7 mouse cellular contexts compared by ENCODE assay signal in the genomic region with DNA sequence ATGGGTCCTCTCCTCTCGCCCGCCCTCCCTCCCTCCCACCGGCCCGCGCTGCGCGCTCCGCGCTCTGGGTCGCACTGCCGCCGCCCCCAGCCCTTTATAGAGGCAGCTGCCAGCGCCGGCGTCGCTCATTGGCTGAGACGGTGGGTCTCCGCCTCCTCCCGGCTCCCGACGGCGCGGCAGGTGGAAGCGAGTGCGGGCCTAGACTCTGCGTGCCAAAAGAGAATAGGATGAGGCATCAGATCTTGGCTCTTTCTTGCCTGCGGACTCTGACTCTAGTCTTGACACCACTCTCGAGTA. TPM values are rescaled to one million over a fixed set of nuclear protein-coding genes. Genes with fewer than 3 reads are reported as not detected.
DNase-seq lines count a peak whose midpoint lies in the region; ATAC-seq lines count a peak whose summit lies in the region.

Gene Elavl3, minus strand, starts transcription at position 66 of the 297 bp plus-strand sequence.

- no peak for ATAC-seq in megakaryocyte, adult 5-6 weeks (ENCODE audit: poor library complexity, severe bottlenecking)
- ATAC-seq in hindbrain, embryonic 14.5 days (ENCODE audit: low FRiP score) = peak; percentile 83
- no peak for ATAC-seq in limb, embryonic 13.5 days (ENCODE audit: low FRiP score, low read depth)

- DNase-seq in cerebellum, postnatal 4 days (ENCODE audit: low spot score in 2 of 2) = peak; percentile 77 to 89
- DNase-seq in hindbrain, embryonic 14.5 days (ENCODE audit: low spot score) = peak; percentile 86
- DNase-seq in right cerebral cortex, postnatal 10 days (ENCODE audit: low spot score in 2 of 2) = peak; percentile 93 to 94
- no peak for DNase-seq in spleen, postnatal 36 days (ENCODE audit: low spot score in 2 of 2)

- H3K4me3 ChIP-seq in megakaryocyte, embryonic 14.5 days (replicated peaks) = peak within 1 kb of the TSS; percentile 78
- H3K4me3 ChIP-seq in hindbrain, embryonic 14.5 days (replicated peaks; ENCODE audit: low read length) = peak within 1 kb of the TSS; percentile 96
- H3K4me3 ChIP-seq in limb, embryonic 13.5 days = peak within 1 kb of the TSS; percentile 39

- H3K27me3 ChIP-seq in megakaryocyte, embryonic 14.5 days (replicated peaks) = peaks cover 80% of the 10 kb centered on the region
- no peaks in the 10 kb centered on the region for H3K27me3 ChIP-seq in hindbrain, embryonic 14.5 days (ENCODE audit: control insufficient read depth, insufficient read depth, low read length)
- H3K27me3 ChIP-seq in limb, embryonic 13.5 days = peaks cover 95% of the 10 kb centered on the region

- WGBS in hindbrain, embryonic 14.5 days = under 1% methylated on average over 28 of the region's 28 CpGs
- 2% methylated on average over 16 of the region's 28 CpGs for WGBS in limb, embryonic 13.5 days

- no peaks in the 10 kb centered on the region for H3K9me3 ChIP-seq in megakaryocyte, embryonic 14.5 days
- H3K9me3 ChIP-seq in hindbrain, embryonic 14.5 days (ENCODE audit: control insufficient read depth, low read length) = no peaks in the 10 kb centered on the region
- H3K9me3 ChIP-seq in limb, embryonic 13.5 days = no peaks in the 10 kb centered on the region; the same call in 1 of the 2 replicates

- peaks cover 30% of the 10 kb centered on the region for H3K4me1 ChIP-seq in megakaryocyte, embryonic 14.5 days
- peaks cover 39% of the 10 kb centered on the region for H3K4me1 ChIP-seq in hindbrain, embryonic 14.5 days (replicated peaks; ENCODE audit: control insufficient read depth, insufficient read depth, low read length)
- H3K4me1 ChIP-seq in limb, embryonic 13.5 days = peaks cover 26% of the 10 kb centered on the region

- peak within 1 kb of the TSS; percentile 87 for H3K4me2 ChIP-seq in hindbrain, embryonic 14.5 days (replicated peaks)
- peak within 1 kb of the TSS; percentile 68 for H3K4me2 ChIP-seq in limb, embryonic 13.5 days (replicated peaks)

- H3K36me3 ChIP-seq in megakaryocyte, embryonic 14.5 days (replicated peaks; ENCODE audit: low read length) = peaks cover 15% of the 10 kb centered on the region
- H3K36me3 ChIP-seq in hindbrain, embryonic 14.5 days (replicated peaks; ENCODE audit: control insufficient read depth, insufficient read depth) = peaks cover 5% of the 10 kb centered on the region
- peaks cover 3% of the 10 kb centered on the region for H3K36me3 ChIP-seq in limb, embryonic 13.5 days

- peak within 1 kb of the TSS; percentile 99 for H3K9ac ChIP-seq in hindbrain, embryonic 14.5 days
- no peak within 1 kb of the TSS for H3K9ac ChIP-seq in limb, embryonic 13.5 days

- peak within 1 kb of the TSS; percentile 94 for H3K27ac ChIP-seq in hindbrain, embryonic 14.5 days
- H3K27ac ChIP-seq in limb, embryonic 13.5 days = no peak within 1 kb of the TSS

RNA-seq across cellular contexts. Expression of gene Elavl3, which starts in this region (rescaled TPM):
- polyA plus RNA-seq in megakaryocyte, embryonic 14.5 days (2012; ENCODE audit: insufficient read depth, low replicate concordance) = 0.21 TPM in 1 of 2 replicates, not detected in the other
- total RNA-seq in megakaryocyte, adult 5-6 weeks (2015) = not detected in 2 replicates
- total RNA-seq in megakaryocyte, adult 5-6 weeks (2017) = not detected in 2 replicates
- 129 and 130 TPM in 2 replicates for polyA plus RNA-seq in hindbrain, embryonic 14.5 days (2014; fragmentation: Nextera tagmentation; extraction: Ambion mirVana)
- polyA plus RNA-seq in limb, embryonic 13.5 days (2015; fragmentation: Nextera tagmentation; extraction: Ambion mirVana) = 0.13 and 0.23 TPM in 2 replicates

Comparison
In these comparisons a context has a peak if more than half of its experiments do, and no peak if none do; other contexts are left out.
1. RNA of gene Elavl3 (polyA plus RNA-seq): 129 to 130 TPM in hindbrain, embryonic 14.5 days; 0.21 TPM in megakaryocyte, embryonic 14.5 days and 0.13 to 0.23 TPM in limb, embryonic 13.5 days; every median in the first group is over 100 times any median in the second.
2. H3K4me3 ChIP-seq: peak in every context shown above with its lines; median percentile 96 in hindbrain, embryonic 14.5 days; 78 in megakaryocyte, embryonic 14.5 days; 39 in limb, embryonic 13.5 days.
3. DNase-seq: peak in cerebellum, postnatal 4 days (2 of 2), hindbrain, embryonic 14.5 days (single experiment) and right cerebral cortex, postnatal 10 days (2 of 2); none in spleen, postnatal 36 days (0 of 2).